Comparison of ENCODE assay signal across 27 mouse cellular contexts in genomic region chr1:38786358-38786757, GRCm38 (mm10). TPM values are rescaled to one million over a fixed set of nuclear protein-coding genes. Genes with fewer than 3 reads are reported as not detected.
DNase-seq lines count a peak whose midpoint lies in the region; ATAC-seq and TF ChIP-seq lines count a peak whose summit lies in the region.
"Had no signal": no experiment of that assay in that cellular context is flagged by ENCODE, and none has a peak within 500 bp of the region (broad histone marks: within the 10 kb centered on the region; RNA-seq: fewer than 3 reads in every experiment).

No protein-coding gene starts in this region.

- TF ChIP-seq CTCF in hindbrain, postnatal 0 days (IDR thresholded peaks at IDR 0.05; ENCODE audit: low read depth), result no peak

- DNase-seq in adrenal gland, adult 2 months, result peak; percentile 63
- DNase-seq in adrenal gland, adult 18-20 months (ENCODE audit: low spot score in 2 of 2), result no peak
- DNase-seq in hindbrain, postnatal 0 days (ENCODE audit: low spot score), result peak; percentile 55
- peak; percentile 50 for DNase-seq in 3T3-L1 (ENCODE audit: low read depth, low spot score)
- peak; percentile 81 for DNase-seq in adrenal gland, postnatal 14 days
- no peak for DNase-seq in frontal cortex, postnatal 36 days (ENCODE audit: low spot score in 2 of 2)
- no peak for DNase-seq in urinary bladder, adult 2 months (ENCODE audit: low spot score)
- DNase-seq: cerebellum, adult 9-11 months; gastrocnemius, postnatal 25 days; heart, postnatal 14 days; kidney, postnatal 4 days; layer of hippocampus, adult 9-11 months; liver, postnatal 0 days; lung, postnatal 14 days; midbrain, embryonic 14.5 days; thymus, adult 2 months had no signal

- peak; percentile 44 for ATAC-seq in hindbrain, postnatal 0 days
- no peak for ATAC-seq in hindbrain, embryonic 12.5 days (ENCODE audit: low FRiP score)
- ATAC-seq: hindbrain, embryonic 16.5 days; intestine, postnatal 0 days; liver, postnatal 0 days had no signal

- H3K4me3 ChIP-seq in hindbrain, postnatal 0 days (ENCODE audit: low read length), result no peak overlapping the region
- no peak overlapping the region for H3K4me3 ChIP-seq in hindbrain, embryonic 12.5 days
- H3K4me3 ChIP-seq: embryonic facial prominence, embryonic 12.5 days; erythroblast, embryonic 14.5 days; heart, embryonic 12.5 days; kidney, embryonic 15.5 days; megakaryocyte, embryonic 14.5 days had no signal

- H3K9me3 ChIP-seq in hindbrain, postnatal 0 days (ENCODE audit: low read length), result no peaks in the 10 kb centered on the region
- H3K9me3 ChIP-seq in hindbrain, embryonic 12.5 days (replicated peaks), result no peaks in the 10 kb centered on the region
- H3K9me3 ChIP-seq: embryonic facial prominence, embryonic 12.5 days; G1E; heart, embryonic 12.5 days; kidney, embryonic 15.5 days; megakaryocyte, embryonic 14.5 days had no signal

- no peak overlapping the region for H3K4me2 ChIP-seq in hindbrain, postnatal 0 days (ENCODE audit: low read depth, low read length)
- no peak overlapping the region for H3K4me2 ChIP-seq in hindbrain, embryonic 12.5 days (replicated peaks)
- H3K4me2 ChIP-seq: embryonic facial prominence, embryonic 12.5 days; heart, embryonic 12.5 days; kidney, embryonic 15.5 days had no signal

- H3K9ac ChIP-seq in hindbrain, postnatal 0 days (replicated peaks; ENCODE audit: low read length), result no peak overlapping the region
- H3K9ac ChIP-seq in hindbrain, embryonic 12.5 days, result no peak overlapping the region
- H3K9ac ChIP-seq: embryonic facial prominence, embryonic 12.5 days; heart, embryonic 12.5 days; kidney, embryonic 15.5 days; liver, postnatal 0 days had no signal

- no peaks in the 10 kb centered on the region for H3K27me3 ChIP-seq in hindbrain, postnatal 0 days (ENCODE audit: insufficient read depth, low read length)
- H3K27me3 ChIP-seq in hindbrain, embryonic 12.5 days, result no peaks in the 10 kb centered on the region
- H3K27me3 ChIP-seq: embryonic facial prominence, embryonic 12.5 days; heart, embryonic 12.5 days; kidney, embryonic 15.5 days had no signal

- no peak overlapping the region for H3K27ac ChIP-seq in hindbrain, postnatal 0 days
- H3K27ac ChIP-seq in hindbrain, embryonic 12.5 days, result no peak overlapping the region
- H3K27ac ChIP-seq: embryonic facial prominence, embryonic 12.5 days; kidney, embryonic 15.5 days had no signal

- WGBS in hindbrain, postnatal 0 days, result 41% methylated on average over 7 of the region's 7 CpGs
- WGBS in hindbrain, embryonic 12.5 days, result 75% methylated on average over 7 of the region's 7 CpGs

- H3K36me3 ChIP-seq in hindbrain, postnatal 0 days (ENCODE audit: insufficient read depth, low read length), result 0 out of 2 replicates have a peak, but pooled peaks cover 6% of the 10 kb centered on the region
- no peaks in the 10 kb centered on the region for H3K36me3 ChIP-seq in hindbrain, embryonic 12.5 days
- H3K36me3 ChIP-seq: embryonic facial prominence, embryonic 12.5 days; heart, embryonic 12.5 days; kidney, embryonic 15.5 days had no signal

- H3K4me1 ChIP-seq in hindbrain, postnatal 0 days (ENCODE audit: insufficient read depth, low read length), result peaks cover 5% of the 10 kb centered on the region; the same call in 1 of the 2 replicates
- peaks cover 17% of the 10 kb centered on the region for H3K4me1 ChIP-seq in hindbrain, embryonic 12.5 days
- H3K4me1 ChIP-seq: embryonic facial prominence, embryonic 12.5 days; heart, embryonic 12.5 days had no signal

RNA-seq across cellular contexts. Expression of gene Lonrf2, which starts 50.2 kb away (rescaled TPM):
- total RNA-seq in adrenal gland, adult 2 months (2021), result 1 to 10 TPM; 4.6 to 7.1 TPM
- 2.9 TPM in 2 replicates for polyA plus RNA-seq in adrenal gland, adult 2 months (2012; rRNA removed)
- total RNA-seq in adrenal gland, adult 18-20 months (2021), result 1 to 10 TPM; 6.0 to 6.8 TPM
- total RNA-seq in hindbrain, postnatal 0 days (2014; rRNA removed), result 116 and 137 TPM in 2 replicates
- 21.9 TPM in 2 replicates for polyA plus RNA-seq in hindbrain, postnatal 0 days (2015; fragmentation: Nextera tagmentation; extraction: Ambion mirVana)
- polyA plus RNA-seq in hindbrain, embryonic 12.5 days (2016; fragmentation: Nextera tagmentation; extraction: Ambion mirVana), result 7.6 and 8.2 TPM in 2 replicates
- total RNA-seq in adrenal gland, postnatal 14 days (2021), result 5.0 and 5.3 TPM in 2 replicates
- 5.6 and 5.9 TPM in 2 replicates for polyA plus RNA-seq in urinary bladder, adult 2 months (2012; rRNA removed)
- total RNA-seq: liver, adult 2 months; neutrophil, adult 5-6 weeks had no signal
- polyA plus RNA-seq: erythroblast, embryonic 14.5 days; liver, adult 2 months had no signal

Comparison
In these comparisons a context has a peak if more than half of its experiments do, and no peak if none do; other contexts are left out.
1. DNase-seq: peak in adrenal gland, adult 2 months (single experiment), hindbrain, postnatal 0 days (single experiment), 3T3-L1 (single experiment) and adrenal gland, postnatal 14 days (single experiment); none in adrenal gland, adult 18-20 months (0 of 2), frontal cortex, postnatal 36 days (0 of 2) and urinary bladder, adult 2 months (single experiment).
2. RNA of gene Lonrf2, which starts 50.2 kb away (total RNA-seq): 116 to 137 TPM in hindbrain, postnatal 0 days; 4.6 to 7.1 TPM in adrenal gland, adult 2 months, 6.0 to 6.8 TPM in adrenal gland, adult 18-20 months and 5.0 to 5.3 TPM in adrenal gland, postnatal 14 days; every median in the first group is over 10 times any median in the second.